Mouse (Mus musculus) bone marrow, adult 2 months (tissue): ENCODE results near the gene Fgfr2.

Source experiments
- CTCF ChIP-seq: fragments of 200-500 bp; IDR thresholded peaks from 2 replicates; pipeline ENCODE4 v1.5.1; 2011; ENCODE audit warnings: low read length, control low read depth; ENCODE audit not compliant: control insufficient read depth, insufficient read depth
- POLR2A ChIP-seq: fragments of 200-500 bp; IDR thresholded peaks from 2 replicates; pipeline ENCODE4 v1.6.1; 2011; ENCODE audit warnings: low read depth, mild to moderate bottlenecking, control low read depth, low read length, borderline replicate concordance; ENCODE audit not compliant: control insufficient read depth

GRCm38 (mm10) chr7:132619549-132619948 lies 503.6 kb downstream of the Fgfr2 start:
- no peak for TF ChIP-seq CTCF
- no peak for TF ChIP-seq POLR2A
